Mouse (Mus musculus) intestine, embryonic 14.5 days (tissue): ENCODE data around the gene Pbx4. TPM values are rescaled to one million over a fixed set of nuclear protein-coding genes. Genes with fewer than 3 reads are reported as not detected.

Source experiments
- ATAC-seq: fragments of 200-750 bp; cut with Nextera tagmentation; replicated peaks from 2 replicates; pipeline ENCODE4 v1.8.0; 2017; ENCODE audit warnings: low read depth, moderate number of reproducible peaks, moderate TSS enrichment, moderate library complexity; ENCODE audit not compliant: low FRiP score, low TSS enrichment
- DNase-seq: peaks from one replicate; pipeline ENCODE4 v3.0.0-alpha.2; 2018; ENCODE audit warnings: low spot score
- H3K27ac ChIP-seq: fragments of 300-500 bp; sonication (generic); 2 replicates; pipeline ENCODE4 v1.5.1; 2014; ENCODE audit warnings: low read depth, mild to moderate bottlenecking, control low read depth
- H3K27me3 ChIP-seq: fragments of 300-500 bp; sonication (generic); replicated peaks from 2 replicates; pipeline ENCODE4 v1.6.1; 2014; ENCODE audit warnings: low read length, control low read depth; ENCODE audit not compliant: control insufficient read depth, insufficient read depth
- H3K36me3 ChIP-seq: fragments of 300-500 bp; sonication (generic); 2 replicates; pipeline ENCODE4 v1.6.1; 2014; ENCODE audit warnings: low read length, control low read depth; ENCODE audit not compliant: control insufficient read depth, insufficient read depth
- H3K4me1 ChIP-seq: fragments of 300-500 bp; sonication (generic); replicated peaks from 2 replicates; pipeline ENCODE4 v1.6.1; 2014; ENCODE audit warnings: low read length, control low read depth, mixed read lengths; ENCODE audit not compliant: control insufficient read depth, insufficient read depth
- H3K4me2 ChIP-seq: fragments of 300-500 bp; sonication (generic); 2 replicates; pipeline ENCODE4 v1.6.1; 2014; ENCODE audit warnings: low read length
- H3K4me3 ChIP-seq: fragments of 300-500 bp; sonication (generic); 2 replicates; pipeline ENCODE4 v1.5.1; 2014; ENCODE audit warnings: low read depth, low read length, control low read depth, mixed read lengths
- H3K9ac ChIP-seq: fragments of 300-500 bp; sonication (generic); 2 replicates; pipeline ENCODE4 v1.6.1; 2014; ENCODE audit warnings: mild to moderate bottlenecking, low read length
- H3K9me3 ChIP-seq: fragments of 300-500 bp; sonication (generic); 2 replicates; pipeline ENCODE4 v1.6.1; 2016; ENCODE audit warnings: low read length, control low read depth; ENCODE audit not compliant: control insufficient read depth
- WGBS: fragments of 180-500 bp; shearing (Covaris S2); extraction: QIAGEN DNeasy Blood & Tissue Kit; methylation state at CpG from one replicate; pipeline ENCODE4 v1.1.7; 2014; 5-methylcytosine and 5-hydroxymethylcytosine counted together
- polyA plus RNA-seq: library from polyadenylated mRNA; unstranded; fragments of >200 nt; fragmentation: Nextera tagmentation; extraction: Ambion mirVana; gene quantifications from 2 replicates; pipeline ENCODE4 v1.2.1, GENCODE M21; 2014

Pbx4 gene
- polyA plus RNA-seq, 1 experiment from 2014 or later = 5.7 TPM

DNA sequence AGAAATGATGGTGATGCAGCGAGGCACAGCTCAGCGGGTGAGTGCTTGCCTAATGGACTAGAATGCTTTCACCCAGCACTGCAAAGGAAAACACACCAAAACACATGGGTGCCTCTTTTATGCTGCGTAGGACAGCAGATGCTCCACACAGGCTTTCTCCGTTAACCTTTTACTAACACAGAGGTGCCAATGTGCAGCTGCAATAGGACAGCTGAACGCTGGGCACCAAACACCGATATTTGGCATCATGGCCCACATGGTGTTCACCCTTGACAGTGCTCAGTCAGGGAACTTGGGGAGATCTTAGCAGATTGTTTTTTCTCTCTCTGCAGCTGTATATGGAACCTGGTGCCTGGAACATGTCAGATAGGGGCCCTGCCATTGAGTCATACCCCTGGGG is 37.4 kb upstream of the Pbx4 start:
- H3K36me3 ChIP-seq = peaks cover 69% of the 10 kb centered on the region
- WGBS = 96% methylated on average over 6 of the region's 6 CpGs
- ATAC-seq (no peak), DNase-seq (no peak)
- peaks cover 12% of the 10 kb centered on the region for H3K4me1 ChIP-seq
- no peak overlapping the region for H3K4me3 ChIP-seq
- no peak overlapping the region for H3K4me2 ChIP-seq
- no peaks in the 10 kb centered on the region for H3K27me3 ChIP-seq
- no peak overlapping the region for H3K9ac ChIP-seq
- H3K27ac ChIP-seq = no peak overlapping the region
- no peaks in the 10 kb centered on the region for H3K9me3 ChIP-seq

DNA sequence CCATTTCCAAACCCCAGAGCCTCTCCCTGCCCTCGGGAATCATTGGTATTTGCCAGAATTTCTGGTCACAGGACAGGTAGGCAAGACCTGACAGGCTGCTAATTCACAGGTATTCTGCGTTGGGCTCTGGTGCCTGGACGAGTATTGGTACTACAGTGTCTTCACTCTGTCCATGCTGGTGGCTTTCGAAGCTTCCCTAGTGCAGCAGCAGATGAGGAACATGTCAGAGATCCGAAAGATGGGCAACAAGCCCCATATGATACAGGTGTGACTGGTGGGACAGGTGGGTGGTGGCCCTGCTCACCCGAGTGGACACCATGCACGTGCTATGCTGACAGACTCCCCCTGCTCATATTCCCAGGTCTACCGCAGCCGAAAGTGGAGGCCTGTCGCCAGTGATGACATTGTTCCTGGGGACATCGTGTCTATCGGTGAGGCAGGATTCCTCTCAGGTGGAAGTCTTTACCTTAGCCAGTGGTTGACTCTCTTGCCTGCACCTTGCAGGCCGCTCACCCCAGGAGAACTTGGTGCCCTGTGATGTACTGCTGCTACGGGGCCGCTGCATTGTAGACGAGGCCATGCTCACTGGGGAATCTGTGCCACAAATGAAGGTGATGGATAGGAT is 35.5 kb upstream of the Pbx4 start:
- peaks cover 11% of the 10 kb centered on the region for H3K4me1 ChIP-seq
- H3K9me3 ChIP-seq = no peaks in the 10 kb centered on the region
- H3K4me2 ChIP-seq = no peak overlapping the region
- H3K9ac ChIP-seq = no peak overlapping the region
- H3K36me3 ChIP-seq = peaks cover 88% of the 10 kb centered on the region
- ATAC-seq (no peak), DNase-seq (no peak)
- no peak overlapping the region for H3K4me3 ChIP-seq
- H3K27ac ChIP-seq = no peak overlapping the region
- no peaks in the 10 kb centered on the region for H3K27me3 ChIP-seq
- 94% methylated on average over 16 of the region's 16 CpGs for WGBS

DNA sequence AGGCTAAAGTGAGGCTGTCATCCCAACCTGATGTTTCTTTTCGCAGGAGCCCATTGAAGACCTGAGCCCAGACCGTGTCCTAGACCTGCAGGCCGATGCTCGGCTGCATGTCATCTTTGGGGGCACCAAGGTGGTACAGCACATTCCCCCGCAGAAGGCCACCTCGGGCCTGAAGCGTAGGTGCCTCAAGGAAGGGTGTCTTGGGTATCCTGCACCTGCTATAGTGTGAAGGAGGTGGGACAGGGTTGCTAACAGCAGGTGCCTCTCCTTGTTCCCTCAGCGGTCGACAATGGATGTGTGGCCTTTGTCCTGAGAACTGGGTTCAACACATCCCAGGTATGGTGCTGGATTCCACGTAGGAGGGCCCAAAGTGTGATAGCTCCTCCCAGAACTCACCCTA is 34.6 kb upstream of the Pbx4 start:
- no peak overlapping the region for H3K4me2 ChIP-seq
- H3K36me3 ChIP-seq = peaks cover 96% of the 10 kb centered on the region
- ATAC-seq (no peak), DNase-seq (no peak)
- H3K9me3 ChIP-seq = no peaks in the 10 kb centered on the region
- peaks cover 3% of the 10 kb centered on the region; the same call in 1 of the 2 replicates for H3K4me1 ChIP-seq
- no peaks in the 10 kb centered on the region for H3K27me3 ChIP-seq
- no peak overlapping the region for H3K27ac ChIP-seq
- no peak overlapping the region for H3K9ac ChIP-seq
- WGBS = 91% methylated on average over 10 of the region's 10 CpGs
- H3K4me3 ChIP-seq = no peak overlapping the region

DNA sequence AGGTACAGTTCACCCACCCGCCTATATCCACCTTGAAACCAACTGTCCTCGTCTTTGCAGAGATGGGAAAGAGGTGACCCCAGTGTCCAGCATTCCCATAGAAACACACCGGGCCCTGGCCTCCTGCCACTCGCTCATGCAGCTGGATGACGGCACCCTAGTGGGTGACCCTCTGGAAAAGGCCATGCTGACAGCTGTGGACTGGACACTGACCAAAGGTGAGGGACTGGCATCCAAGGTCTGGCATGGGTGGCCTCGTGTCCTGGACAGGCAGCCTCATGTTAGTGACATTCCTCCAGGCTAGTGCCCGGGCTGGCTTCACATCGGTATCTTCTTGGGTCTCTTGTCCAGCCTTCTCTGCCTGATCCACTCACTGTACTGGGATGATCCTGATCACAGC is 33.0 kb upstream of the Pbx4 start:
- H3K36me3 ChIP-seq = peaks cover 98% of the 10 kb centered on the region
- H3K4me2 ChIP-seq = no peak overlapping the region
- H3K27me3 ChIP-seq = no peaks in the 10 kb centered on the region
- no peak overlapping the region for H3K27ac ChIP-seq
- WGBS = 94% methylated on average over 8 of the region's 8 CpGs
- DNase-seq = no peak
- ATAC-seq = no peak
- H3K4me3 ChIP-seq = no peak overlapping the region
- no peaks in the 10 kb centered on the region for H3K4me1 ChIP-seq
- no peaks in the 10 kb centered on the region for H3K9me3 ChIP-seq
- no peak overlapping the region for H3K9ac ChIP-seq

DNA sequence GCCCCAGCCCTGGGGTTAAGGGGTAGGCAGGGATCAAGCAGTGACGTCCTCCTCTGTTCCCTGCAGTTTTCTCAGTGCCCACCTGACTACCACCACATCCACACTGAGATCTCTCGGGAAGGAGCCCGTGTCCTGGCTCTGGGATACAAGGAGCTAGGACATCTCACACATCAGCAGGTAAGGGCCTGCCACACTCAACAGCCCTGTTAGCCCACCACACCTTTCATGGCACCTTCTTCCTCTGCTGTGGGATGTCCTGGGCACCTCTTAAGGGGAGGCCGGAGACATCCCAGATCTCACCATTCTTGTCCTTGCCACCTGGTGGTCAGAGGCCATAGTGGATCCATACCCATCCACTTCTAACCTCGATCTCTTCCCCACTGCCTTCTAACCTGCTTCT is 32.3 kb upstream of the Pbx4 start:
- Histone ChIP-seq H3K27me3 (no peaks in the 10 kb centered on the region), H3K4me3 (no peak overlapping the region), H3K9ac (no peak overlapping the region), H3K4me2 (no peak overlapping the region), H3K27ac (no peak overlapping the region), H3K36me3 (peaks cover 98% of the 10 kb centered on the region), H3K9me3 (no peaks in the 10 kb centered on the region), H3K4me1 (no peaks in the 10 kb centered on the region)
- DNase-seq (no peak), ATAC-seq (no peak)
- WGBS = 92% methylated on average over 5 of the region's 5 CpGs

DNA sequence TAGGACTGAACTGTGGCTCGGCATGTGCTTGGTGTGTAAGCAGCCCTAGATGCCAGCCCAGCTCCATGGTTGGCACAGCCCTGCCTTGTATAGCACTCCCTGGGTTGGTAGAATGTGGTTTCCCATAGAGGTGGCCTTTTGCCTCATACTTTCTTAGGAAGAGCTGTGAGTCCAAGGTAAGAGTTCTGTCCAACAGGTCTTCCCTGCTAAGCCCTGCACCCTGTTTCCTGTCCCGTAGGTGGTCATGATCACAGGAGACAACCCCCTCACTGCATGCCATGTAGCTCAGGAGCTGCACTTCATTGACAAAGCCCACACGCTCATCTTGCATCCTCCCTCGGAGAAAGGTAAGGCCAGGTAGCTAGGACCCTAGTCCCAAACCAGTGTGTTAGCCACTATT is 30.5 kb upstream of the Pbx4 start:
- Histone ChIP-seq H3K9ac (no peak overlapping the region), H3K4me1 (no peaks in the 10 kb centered on the region), H3K4me3 (no peak overlapping the region), H3K36me3 (peaks cover 98% of the 10 kb centered on the region), H3K9me3 (no peaks in the 10 kb centered on the region), H3K27ac (no peak overlapping the region), H3K4me2 (no peak overlapping the region), H3K27me3 (no peaks in the 10 kb centered on the region)
- DNase-seq = no peak
- ATAC-seq = no peak
- 96% methylated on average over 4 of the region's 4 CpGs for WGBS

DNA sequence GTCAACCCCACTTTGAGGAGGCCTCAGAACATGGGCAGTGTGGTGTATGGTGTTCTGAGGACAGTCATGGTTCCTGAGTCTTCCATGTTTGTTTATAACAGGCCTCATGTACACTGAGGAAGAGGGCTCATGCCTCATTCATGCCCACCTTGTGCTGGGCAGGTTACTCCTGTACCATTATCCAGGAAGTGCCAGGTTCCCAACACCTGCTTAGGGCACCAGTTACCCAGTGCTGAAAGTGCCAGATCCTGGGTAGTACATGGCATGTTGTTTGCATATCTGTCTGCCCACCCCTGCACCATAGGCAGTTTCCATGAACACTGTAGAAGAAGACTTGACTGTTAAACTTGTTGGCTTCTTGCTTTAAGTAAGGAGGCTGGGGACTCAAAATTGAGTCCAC is 30.1 kb upstream of the Pbx4 start:
- ATAC-seq (no peak), DNase-seq (no peak)
- Histone ChIP-seq H3K36me3 (peaks cover 98% of the 10 kb centered on the region), H3K27me3 (no peaks in the 10 kb centered on the region), H3K4me2 (no peak overlapping the region), H3K4me1 (no peaks in the 10 kb centered on the region), H3K9me3 (no peaks in the 10 kb centered on the region), H3K9ac (no peak overlapping the region), H3K4me3 (no peak overlapping the region), H3K27ac (no peak overlapping the region)

DNA sequence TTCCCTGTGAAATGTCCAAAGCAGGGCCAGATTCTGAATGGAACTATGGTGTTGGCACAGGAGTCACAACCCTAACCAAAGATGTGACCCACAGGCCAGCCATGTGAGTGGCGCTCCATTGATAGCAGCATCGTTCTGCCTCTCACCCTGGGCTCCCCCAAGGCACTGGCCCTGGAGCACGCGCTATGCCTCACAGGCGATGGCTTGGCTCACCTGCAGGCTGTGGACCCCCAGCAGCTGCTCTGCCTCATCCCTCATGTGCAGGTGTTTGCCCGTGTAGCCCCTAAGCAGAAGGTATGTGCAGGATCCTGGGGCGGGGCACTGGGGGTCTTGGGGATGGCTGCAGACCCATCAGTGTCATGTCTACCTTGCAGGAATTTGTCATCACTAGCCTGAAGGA is 28.9 kb upstream of the Pbx4 start:
- ATAC-seq (no peak), DNase-seq (no peak)
- peaks cover 2% of the 10 kb centered on the region; the same call in 1 of the 2 replicates for H3K4me1 ChIP-seq
- H3K36me3 ChIP-seq = peaks cover 94% of the 10 kb centered on the region
- H3K9me3 ChIP-seq = no peaks in the 10 kb centered on the region
- no peak overlapping the region for H3K27ac ChIP-seq
- H3K27me3 ChIP-seq = no peaks in the 10 kb centered on the region
- H3K4me2 ChIP-seq = no peak overlapping the region
- 91% methylated on average over 7 of the region's 7 CpGs for WGBS
- no peak overlapping the region for H3K9ac ChIP-seq
- no peak overlapping the region for H3K4me3 ChIP-seq

DNA sequence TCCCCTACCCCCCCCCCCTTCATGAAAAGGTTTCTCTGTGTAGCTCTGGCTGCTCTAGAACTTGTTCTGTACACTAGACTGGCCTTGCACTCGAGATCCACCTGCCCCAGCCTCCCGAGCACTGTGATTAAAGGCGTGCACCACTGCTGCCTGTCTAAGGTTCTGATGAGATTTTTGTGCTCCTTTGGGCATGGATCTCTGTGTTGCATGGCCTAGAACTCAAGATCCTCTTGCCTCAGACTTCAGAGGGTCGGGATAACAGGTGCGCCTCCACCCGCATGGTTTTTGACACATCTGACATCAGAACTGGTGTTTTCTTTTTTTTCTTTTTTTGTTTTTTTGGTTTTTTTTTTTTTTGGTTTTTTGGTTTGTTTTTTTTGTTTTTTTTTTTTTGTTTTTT is 27.8 kb upstream of the Pbx4 start:
- Histone ChIP-seq H3K4me1 (peaks cover 6% of the 10 kb centered on the region; the same call in 1 of the 2 replicates), H3K4me2 (no peak overlapping the region), H3K4me3 (no peak overlapping the region), H3K27me3 (no peaks in the 10 kb centered on the region), H3K9ac (no peak overlapping the region), H3K36me3 (peaks cover 82% of the 10 kb centered on the region), H3K9me3 (no peaks in the 10 kb centered on the region), H3K27ac (no peak overlapping the region)
- ATAC-seq (no peak), DNase-seq (no peak)
- WGBS = 91% methylated on average over 6 of the region's 6 CpGs
